Mouse (Mus musculus) bone marrow macrophage, adult 2 months (primary cell): ENCODE measurements around the gene Capn11. TPM values are rescaled to one million over a fixed set of nuclear protein-coding genes. Genes with fewer than 3 reads are reported as not detected.

Experiments used
- H3K27ac ChIP-seq: 2 replicates; pipeline ENCODE4 v1.5.1; 2012; ENCODE audit warnings: low read depth, low read length; ENCODE audit not compliant: insufficient read depth
- H3K4me1 ChIP-seq: 2 replicates; pipeline ENCODE4 v1.6.1; 2012; ENCODE audit warnings: low read length; ENCODE audit not compliant: control insufficient read depth, insufficient read depth
- H3K4me3 ChIP-seq: 2 replicates; pipeline ENCODE4 v1.5.1; 2012; ENCODE audit warnings: mild to moderate bottlenecking, low read length, moderate library complexity; ENCODE audit not compliant: insufficient read depth
- CTCF ChIP-seq: IDR thresholded peaks from 2 replicates; pipeline ENCODE4 v1.5.1; 2012; ENCODE audit warnings: low read depth, mild to moderate bottlenecking, low read length, moderate library complexity
- POLR2A ChIP-seq: IDR thresholded peaks from 2 replicates; pipeline ENCODE4 v1.6.1; 2012; ENCODE audit warnings: mild to moderate bottlenecking, low read depth, low read length, borderline replicate concordance
- polyA plus RNA-seq: library from polyadenylated mRNA; stranded (reverse); fragments of >200 nt; gene quantifications from 2 replicates; pipeline ENCODE4 v1.2.4, GENCODE M21; 2012; ENCODE audit not compliant: missing spikeins, insufficient read depth, insufficient read length

Capn11 gene
- 1.5 and 1.7 TPM in 2 replicates for polyA plus RNA-seq

DNA sequence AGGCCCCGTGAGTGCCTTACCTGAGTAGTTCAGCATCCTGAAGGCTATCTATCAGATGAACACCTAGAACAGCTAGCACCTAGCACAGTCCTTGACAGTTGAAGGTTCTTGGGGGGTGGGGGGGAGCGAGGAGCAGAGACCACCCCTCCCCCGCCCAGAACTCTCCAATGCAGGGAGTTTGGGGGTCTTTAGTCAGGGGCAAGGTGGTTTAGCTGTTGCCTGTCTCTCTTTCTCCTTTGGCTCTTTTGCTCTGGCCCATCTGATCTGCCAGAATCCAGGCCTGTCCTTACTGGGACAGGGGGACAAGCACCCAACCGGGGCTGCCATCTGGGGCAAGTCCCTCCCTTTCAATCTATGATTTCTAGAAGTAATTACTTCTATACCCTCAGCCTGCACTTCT, at the start of gene Capn11:
TSS of gene Capn11 (minus strand) at position 101 of the 400 bp plus-strand sequence.
- Histone ChIP-seq H3K4me1 (no peaks in the 10 kb centered on the region), H3K27ac (no peak within 1 kb of the TSS), H3K4me3 (no peak within 1 kb of the TSS)
- TF ChIP-seq POLR2A = no peak
- TF ChIP-seq CTCF = no peak

- Histone ChIP-seq H3K27ac (no peak overlapping the region), H3K4me3 (no peak overlapping the region), H3K4me1 (peaks cover 28% of the 10 kb centered on the region)
- TF ChIP-seq POLR2A (no peak), CTCF (no peak)
Measured at GRCm38 (mm10) chr17:45708179-45708578, 49.1 kb upstream of the Capn11 start.

DNA sequence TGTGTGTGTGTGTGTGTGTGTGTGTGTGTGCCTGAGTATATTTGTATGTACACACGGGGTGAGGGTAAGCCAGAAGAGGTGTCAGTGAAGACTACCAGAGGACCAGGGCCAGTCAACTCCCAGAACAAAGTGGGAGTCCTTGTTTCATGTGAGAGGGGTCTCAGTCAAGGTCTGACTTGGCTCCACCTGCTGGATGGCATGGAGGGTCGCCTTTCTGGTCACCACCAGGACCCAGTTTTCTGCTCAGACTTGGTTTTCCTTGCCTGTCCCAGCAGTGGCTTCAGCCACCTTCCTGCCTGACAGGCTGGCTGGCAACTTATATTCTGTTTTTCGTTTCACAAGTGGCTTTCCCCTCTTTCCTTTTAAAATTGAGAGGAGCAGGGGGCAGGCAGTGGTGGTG, 48.3 kb upstream of the Capn11 start:
- TF ChIP-seq CTCF (no peak), POLR2A (no peak)
- Histone ChIP-seq H3K4me3 (no peak overlapping the region), H3K4me1 (peaks cover 34% of the 10 kb centered on the region), H3K27ac (no peak overlapping the region)

GRCm38 (mm10) chr17:45706796-45707195, 47.7 kb upstream of the Capn11 start:
- no peak overlapping the region for H3K27ac ChIP-seq
- peaks cover 39% of the 10 kb centered on the region for H3K4me1 ChIP-seq
- no peak overlapping the region for H3K4me3 ChIP-seq

DNA sequence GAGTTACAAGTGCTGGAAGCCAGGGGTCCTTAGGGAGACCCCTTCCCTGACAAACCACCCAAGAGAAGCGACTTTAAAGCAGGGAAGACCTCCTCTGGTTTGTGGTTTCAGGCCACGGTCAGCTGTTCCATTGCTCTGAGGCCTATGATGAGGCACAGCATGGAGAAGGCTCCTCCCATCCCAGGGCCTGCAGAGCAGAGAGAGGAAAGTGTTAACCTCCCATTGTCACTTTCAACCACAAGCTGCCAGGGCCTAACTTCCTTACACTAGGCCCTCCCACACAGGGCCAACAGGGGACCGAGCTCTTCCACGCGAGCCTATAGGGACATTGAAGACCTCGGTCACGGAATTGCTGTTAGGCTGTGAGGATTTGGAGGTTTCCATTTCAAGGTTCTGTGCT, 44.1 kb upstream of the Capn11 start:
- peaks cover 31% of the 10 kb centered on the region for H3K4me1 ChIP-seq
- TF ChIP-seq CTCF (no peak), POLR2A (no peak)
- H3K4me3 ChIP-seq = peak overlapping the region; percentile 35
- H3K27ac ChIP-seq = peak overlapping the region; percentile 40

More at GRCm38 (mm10) chr17:45706796-45707195, 47.7 kb upstream of the Capn11 start:
- no peak for TF ChIP-seq CTCF
- TF ChIP-seq POLR2A = no peak

- H3K4me1 ChIP-seq = peaks cover 28% of the 10 kb centered on the region
- no peak overlapping the region for H3K27ac ChIP-seq
- H3K4me3 ChIP-seq = no peak overlapping the region
- TF ChIP-seq CTCF (no peak), POLR2A (no peak)
Measured at GRCm38 (mm10) chr17:45702254-45702653, 43.1 kb upstream of the Capn11 start.

- Histone ChIP-seq H3K4me3 (no peak overlapping the region), H3K27ac (no peak overlapping the region), H3K4me1 (peaks cover 20% of the 10 kb centered on the region)
- no peak for TF ChIP-seq POLR2A
- TF ChIP-seq CTCF = no peak
Measured at GRCm38 (mm10) chr17:45701236-45701591, 42.1 kb upstream of the Capn11 start.

DNA sequence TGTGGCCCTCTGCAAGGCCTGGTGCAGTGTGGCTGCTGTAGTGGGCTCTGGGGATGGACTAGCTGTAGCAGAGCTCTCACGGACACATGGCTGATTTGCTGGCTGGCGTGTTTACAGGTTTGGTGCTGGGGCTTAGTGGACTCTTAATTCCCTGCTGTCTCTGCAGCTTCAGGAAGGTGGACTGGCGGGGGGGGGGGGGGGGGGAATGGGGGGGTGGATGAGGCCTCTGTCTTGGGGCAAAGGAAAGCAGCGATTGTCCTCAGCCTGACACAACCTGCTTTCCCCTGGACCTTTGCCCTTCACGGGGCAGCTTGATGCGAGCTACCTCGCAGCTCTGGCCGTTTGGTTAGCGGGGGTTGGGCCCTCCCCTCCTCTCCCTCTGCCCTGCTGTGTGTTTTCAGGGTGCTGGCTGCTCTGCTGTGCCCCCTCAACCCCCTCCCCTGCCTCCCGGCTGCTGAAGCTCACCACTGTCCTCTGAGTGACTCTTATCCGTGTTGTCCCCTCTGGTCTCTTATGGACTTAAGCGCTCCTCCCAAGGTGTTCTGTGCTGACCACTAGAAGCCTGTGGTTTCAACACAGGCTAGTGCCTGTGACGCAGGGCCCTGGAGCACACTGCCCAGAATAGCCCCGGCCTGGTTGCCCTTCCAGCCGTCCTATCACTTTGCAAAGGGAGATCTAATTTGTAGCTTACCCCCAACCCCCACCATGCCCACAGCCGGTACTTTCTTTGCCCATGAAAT, 41.5 kb upstream of the Capn11 start:
- H3K4me3 ChIP-seq = no peak overlapping the region
- H3K4me1 ChIP-seq = peaks cover 20% of the 10 kb centered on the region
- TF ChIP-seq POLR2A = no peak
- TF ChIP-seq CTCF = no peak
- no peak overlapping the region for H3K27ac ChIP-seq

DNA sequence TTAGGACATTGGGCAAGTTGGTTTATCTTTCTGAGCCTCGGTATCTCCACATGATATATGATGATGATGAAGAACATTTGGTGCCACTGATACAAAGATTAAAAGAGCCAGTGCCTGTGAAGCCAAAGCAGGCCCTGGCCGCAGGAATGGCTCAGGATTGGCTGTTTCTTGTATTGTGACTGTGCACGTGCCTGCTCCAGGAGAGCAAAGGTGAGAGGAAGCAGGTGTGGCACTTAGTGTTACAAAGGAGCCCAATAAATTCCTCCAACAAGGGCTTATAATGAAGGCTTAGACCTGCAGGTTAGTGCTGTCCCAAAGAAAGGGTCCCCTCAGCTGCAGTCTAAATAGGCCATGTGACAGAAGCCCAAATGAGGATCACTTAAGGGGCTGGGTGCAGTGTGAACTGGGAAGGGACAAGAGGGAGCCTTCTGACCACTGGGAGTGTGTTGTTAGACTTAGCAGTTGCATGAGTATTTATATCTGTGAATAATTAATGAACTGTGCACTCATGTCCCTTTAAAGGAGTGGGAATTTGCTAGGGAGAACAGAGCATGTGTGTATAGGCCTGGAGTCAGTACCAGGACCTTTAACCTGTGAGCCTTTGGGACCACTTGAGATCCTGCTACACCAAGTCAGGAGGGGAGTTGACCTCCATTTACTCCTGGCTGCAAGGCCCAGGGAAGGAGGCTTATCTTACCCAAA, 40.1 kb upstream of the Capn11 start:
- Histone ChIP-seq H3K4me1 (peaks cover 27% of the 10 kb centered on the region), H3K4me3 (no peak overlapping the region), H3K27ac (no peak overlapping the region)
- TF ChIP-seq POLR2A (no peak), CTCF (no peak)

DNA sequence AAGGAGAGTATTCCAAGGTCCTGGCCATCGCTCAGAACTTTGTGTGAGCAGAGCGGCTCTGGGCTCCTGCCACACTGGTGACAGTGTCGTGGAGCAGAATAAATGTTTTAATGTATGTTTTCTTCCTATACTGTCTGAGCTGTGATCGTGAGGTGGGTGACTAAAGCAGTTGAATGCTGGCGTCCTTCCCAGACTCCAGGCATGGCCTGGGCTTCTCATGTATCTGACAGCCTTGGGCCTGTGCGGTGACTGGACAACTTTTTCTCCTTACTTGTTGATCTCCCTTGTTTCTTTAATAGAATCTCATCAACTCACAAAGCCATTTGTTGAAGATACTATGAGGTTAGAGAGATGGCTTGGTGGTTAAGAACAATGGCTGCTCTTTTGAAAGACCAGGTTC, 39.2 kb upstream of the Capn11 start:
- H3K4me1 ChIP-seq = peaks cover 20% of the 10 kb centered on the region
- no peak overlapping the region for H3K27ac ChIP-seq
- no peak overlapping the region for H3K4me3 ChIP-seq
- TF ChIP-seq POLR2A = no peak
- no peak for TF ChIP-seq CTCF
